Mouse (Mus musculus) hindbrain, embryonic 10.5 days (tissue): ENCODE measurements around the gene Ric8b. TPM values are rescaled to one million over a fixed set of nuclear protein-coding genes. Genes with fewer than 3 reads are reported as not detected.

Source experiments
- DNase-seq: peaks from one replicate; pipeline ENCODE4 v3.0.0-alpha.2; 2017; ENCODE audit warnings: low spot score
- H3K27ac ChIP-seq: fragments of 300-500 bp; sonication (generic); 2 replicates; pipeline ENCODE4 v1.5.1; 2016; ENCODE audit warnings: mild to moderate bottlenecking, moderate library complexity
- H3K27me3 ChIP-seq: fragments of 300-500 bp; sonication (generic); 2 replicates; pipeline ENCODE4 v1.6.1; 2016; ENCODE audit warnings: mild to moderate bottlenecking; ENCODE audit not compliant: poor library complexity, insufficient read depth, severe bottlenecking
- H3K36me3 ChIP-seq: fragments of 300-500 bp; sonication (generic); 2 replicates; pipeline ENCODE4 v1.6.1; 2016; ENCODE audit warnings: mild to moderate bottlenecking, moderate library complexity
- H3K4me1 ChIP-seq: fragments of 300-500 bp; sonication (generic); replicated peaks from 2 replicates; pipeline ENCODE4 v1.6.1; 2016; ENCODE audit warnings: mild to moderate bottlenecking
- H3K4me3 ChIP-seq: fragments of 300-500 bp; sonication (generic); 2 replicates; pipeline ENCODE4 v1.5.1; 2016; ENCODE audit warnings: mild to moderate bottlenecking, moderate library complexity
- H3K9me3 ChIP-seq: fragments of 300-500 bp; sonication (generic); 2 replicates; pipeline ENCODE4 v1.6.1; 2016; ENCODE audit warnings: mild to moderate bottlenecking, moderate library complexity
- WGBS: fragments of 180-500 bp; shearing (Covaris S2); methylation state at CpG from one replicate; pipeline ENCODE4 v1.1.7; 2016; 5-methylcytosine and 5-hydroxymethylcytosine counted together
- polyA plus RNA-seq: library from polyadenylated mRNA; unstranded; fragments of >200 nt; fragmentation: Nextera tagmentation; extraction: Ambion mirVana; gene quantifications from 2 replicates; pipeline ENCODE4 v1.2.1, GENCODE M21; 2016

The Ric8b gene
- polyA plus RNA-seq, 1 experiment from 2014 or later: 29.5 TPM

GRCm38 (mm10) chr10:84898144-84898979 is 19.1 kb upstream of the Ric8b start:
- H3K27ac ChIP-seq: 0 out of 2 replicates have a peak overlapping the region, but pooled peaks have one; percentile 23
- H3K36me3 ChIP-seq: peaks cover 100% of the 10 kb centered on the region
- WGBS: 78% methylated on average over 3 of the region's 3 CpGs
- no peak for DNase-seq
- no peak overlapping the region for H3K4me3 ChIP-seq
- no peaks in the 10 kb centered on the region for H3K27me3 ChIP-seq
- no peaks in the 10 kb centered on the region for H3K9me3 ChIP-seq
- peaks cover 36% of the 10 kb centered on the region for H3K4me1 ChIP-seq

GRCm38 (mm10) chr10:84901676-84902075 is 15.7 kb upstream of the Ric8b start:
- H3K4me1 ChIP-seq: peaks cover 43% of the 10 kb centered on the region
- H3K36me3 ChIP-seq: peaks cover 97% of the 10 kb centered on the region
- 72% methylated on average over 5 of the region's 5 CpGs for WGBS
- no peaks in the 10 kb centered on the region for H3K27me3 ChIP-seq
- no peak overlapping the region for H3K27ac ChIP-seq
- no peaks in the 10 kb centered on the region for H3K9me3 ChIP-seq
- H3K4me3 ChIP-seq: no peak overlapping the region
- no peak for DNase-seq

GRCm38 (mm10) chr10:84902213-84902612 is 15.2 kb upstream of the Ric8b start:
- no peaks in the 10 kb centered on the region for H3K9me3 ChIP-seq
- H3K27me3 ChIP-seq: no peaks in the 10 kb centered on the region
- H3K27ac ChIP-seq: no peak overlapping the region
- H3K4me3 ChIP-seq: no peak overlapping the region
- peaks cover 97% of the 10 kb centered on the region for H3K36me3 ChIP-seq
- peaks cover 41% of the 10 kb centered on the region for H3K4me1 ChIP-seq
- 86% methylated on average over 2 of the region's 2 CpGs for WGBS
- DNase-seq: no peak

- WGBS: 65% methylated on average over 7 of the region's 7 CpGs
- no peak for DNase-seq
- peaks cover 97% of the 10 kb centered on the region for H3K36me3 ChIP-seq
- H3K27ac ChIP-seq: peak overlapping the region; percentile 75
- peaks cover 44% of the 10 kb centered on the region for H3K4me1 ChIP-seq
- no peak overlapping the region for H3K4me3 ChIP-seq
- H3K27me3 ChIP-seq: peaks cover 10% of the 10 kb centered on the region
- H3K9me3 ChIP-seq: no peaks in the 10 kb centered on the region
These were observed 14.1 kb upstream of the Ric8b start for GRCm38 (mm10) chr10:84903307-84903706.

GRCm38 (mm10) chr10:84903742-84904141 is 13.7 kb upstream of the Ric8b start:
- H3K36me3 ChIP-seq: peaks cover 95% of the 10 kb centered on the region
- peaks cover 14% of the 10 kb centered on the region for H3K27me3 ChIP-seq
- peak overlapping the region; percentile 75 for H3K27ac ChIP-seq
- peaks cover 44% of the 10 kb centered on the region for H3K4me1 ChIP-seq
- no peak overlapping the region for H3K4me3 ChIP-seq
- WGBS: 20% methylated on average over 5 of the region's 5 CpGs
- DNase-seq: peak; percentile 24
- H3K9me3 ChIP-seq: no peaks in the 10 kb centered on the region

GRCm38 (mm10) chr10:84906895-84907294 is 10.5 kb upstream of the Ric8b start:
- 90% methylated on average over 9 of the region's 9 CpGs for WGBS
- no peak overlapping the region for H3K27ac ChIP-seq
- H3K27me3 ChIP-seq: peaks cover 14% of the 10 kb centered on the region
- peaks cover 64% of the 10 kb centered on the region for H3K36me3 ChIP-seq
- peaks cover 67% of the 10 kb centered on the region for H3K4me1 ChIP-seq
- H3K9me3 ChIP-seq: no peaks in the 10 kb centered on the region
- no peak overlapping the region for H3K4me3 ChIP-seq
- no peak for DNase-seq

- Histone ChIP-seq H3K9me3 (no peaks in the 10 kb centered on the region), H3K36me3 (peaks cover 53% of the 10 kb centered on the region), H3K4me1 (peaks cover 59% of the 10 kb centered on the region), H3K27me3 (peaks cover 14% of the 10 kb centered on the region), H3K27ac (no peak overlapping the region), H3K4me3 (no peak overlapping the region)
- DNase-seq: no peak
- 91% methylated on average over 3 of the region's 3 CpGs for WGBS
These were observed 9.4 kb upstream of the Ric8b start for GRCm38 (mm10) chr10:84908006-84908405.

GRCm38 (mm10) chr10:84908471-84908870 is 8.9 kb upstream of the Ric8b start:
- H3K27me3 ChIP-seq: peaks cover 14% of the 10 kb centered on the region
- H3K9me3 ChIP-seq: no peaks in the 10 kb centered on the region
- H3K4me3 ChIP-seq: no peak overlapping the region
- peaks cover 59% of the 10 kb centered on the region for H3K4me1 ChIP-seq
- 89% methylated on average over 3 of the region's 3 CpGs for WGBS
- no peak overlapping the region for H3K27ac ChIP-seq
- peaks cover 48% of the 10 kb centered on the region for H3K36me3 ChIP-seq
- DNase-seq: no peak

GRCm38 (mm10) chr10:84909021-84909801 is 8.2 kb upstream of the Ric8b start:
- DNase-seq: no peak
- no peak overlapping the region for H3K4me3 ChIP-seq
- H3K27me3 ChIP-seq: peaks cover 14% of the 10 kb centered on the region
- H3K9me3 ChIP-seq: no peaks in the 10 kb centered on the region
- peak overlapping the region; percentile 76 for H3K27ac ChIP-seq
- 50% methylated on average over 17 of the region's 17 CpGs for WGBS
- H3K36me3 ChIP-seq: peaks cover 41% of the 10 kb centered on the region
- H3K4me1 ChIP-seq: peaks cover 53% of the 10 kb centered on the region

- H3K4me3 ChIP-seq: no peak overlapping the region
- H3K9me3 ChIP-seq: no peaks in the 10 kb centered on the region
- peak; percentile 25 for DNase-seq
- peak overlapping the region; percentile 76 for H3K27ac ChIP-seq
- H3K36me3 ChIP-seq: peaks cover 31% of the 10 kb centered on the region
- peaks cover 53% of the 10 kb centered on the region for H3K4me1 ChIP-seq
- WGBS: 20% methylated on average over 7 of the region's 7 CpGs
- H3K27me3 ChIP-seq: peaks cover 14% of the 10 kb centered on the region
These were observed 7.2 kb upstream of the Ric8b start for GRCm38 (mm10) chr10:84910194-84910593.

- 24% methylated on average over 1 of the region's 1 CpGs for WGBS
- peak overlapping the region; percentile 76 for H3K27ac ChIP-seq
- peak; percentile 74 for DNase-seq
- no peak overlapping the region for H3K4me3 ChIP-seq
- peaks cover 14% of the 10 kb centered on the region for H3K27me3 ChIP-seq
- H3K4me1 ChIP-seq: peaks cover 53% of the 10 kb centered on the region
- no peaks in the 10 kb centered on the region for H3K9me3 ChIP-seq
- peaks cover 24% of the 10 kb centered on the region for H3K36me3 ChIP-seq
These were observed 6.5 kb upstream of the Ric8b start for GRCm38 (mm10) chr10:84910758-84911384.

GRCm38 (mm10) chr10:84913148-84913547 is 4.3 kb upstream of the Ric8b start:
- 57% methylated on average over 1 of the region's 1 CpGs for whole genome bisulfite sequencing
- no peak overlapping the region for H3K4me3 ChIP-seq
- no peaks in the 10 kb centered on the region for H3K9me3 ChIP-seq
- no peak for DNase-seq
- H3K27ac ChIP-seq: no peak overlapping the region
- peaks cover 4% of the 10 kb centered on the region for H3K36me3 ChIP-seq
- peaks cover 49% of the 10 kb centered on the region for H3K4me1 ChIP-seq
- peaks cover 6% of the 10 kb centered on the region; the same call in 1 of the 2 replicates for H3K27me3 ChIP-seq
